Mouse (Mus musculus): ENCODE results near the gene Gtf3c2.

DNA sequence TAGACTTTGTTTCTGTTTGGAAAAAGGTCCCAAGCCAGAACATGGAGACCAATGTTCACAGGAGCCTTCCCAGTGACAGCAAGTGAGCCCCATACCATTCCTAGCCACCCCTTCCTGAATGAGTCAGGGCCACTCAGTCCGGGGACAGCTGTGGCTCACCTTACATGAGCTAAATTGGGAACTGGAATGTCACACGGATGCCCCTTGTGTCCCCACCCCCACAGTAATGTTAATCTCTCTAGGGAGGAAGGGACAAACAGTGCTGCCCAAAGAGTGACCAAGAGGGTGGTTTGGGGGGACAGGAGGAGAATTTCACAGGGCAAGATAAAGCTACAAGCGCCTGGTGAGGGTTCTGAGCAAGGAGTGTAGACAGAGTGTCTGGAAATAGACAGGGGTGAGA is 63.6 kb downstream of the Gtf3c2 start, which contains the start of gene Trim54:
- TF ChIP-seq CTCF (IDR thresholded peaks at IDR 0.05; ENCODE audit: insufficient read depth, low read depth, low read length) (no peak), POLR2A (IDR thresholded peaks at IDR 0.05; ENCODE audit: insufficient read depth, low read depth, low read length) (no peak)

Measured in olfactory bulb, adult 2 months (tissue).